In genomic region chr10:77097006-77097889, GRCm38 (mm10) we compare ENCODE assay signal across 12 mouse cellular contexts.
A peak's percentile ranks its signal among the peaks of the same experiment; 100 is the strongest.
DNase-seq lines count a peak whose midpoint lies in the region; ATAC-seq and TF ChIP-seq lines count a peak whose summit lies in the region.
"Had no signal": no experiment of that assay in that cellular context is flagged by ENCODE, and none has a peak within 500 bp of the region (broad histone marks: within the 10 kb centered on the region; RNA-seq: fewer than 3 reads in every experiment).

No protein-coding gene starts in this region.

- peaks cover 36% of the 10 kb centered on the region for H3K4me1 ChIP-seq in hindbrain, embryonic 10.5 days (replicated peaks)
- no peaks in the 10 kb centered on the region for H3K4me1 ChIP-seq in hindbrain, embryonic 14.5 days (replicated peaks; ENCODE audit: control insufficient read depth, insufficient read depth, low read length)
- peaks cover 10% of the 10 kb centered on the region; the same call in 1 of the 2 replicates for H3K4me1 ChIP-seq in lung, postnatal 0 days (ENCODE audit: insufficient read depth, low read depth, low read length)
- peaks cover 28% of the 10 kb centered on the region for H3K4me1 ChIP-seq in embryonic facial prominence, embryonic 10.5 days
- no peaks in the 10 kb centered on the region; the same call in 1 of the 2 replicates for H3K4me1 ChIP-seq in stomach, postnatal 0 days (replicated peaks; ENCODE audit: control insufficient read depth, insufficient read depth)

- DNase-seq in hindbrain, embryonic 10.5 days (ENCODE audit: low spot score) = no peak
- DNase-seq in hindbrain, embryonic 14.5 days (ENCODE audit: low spot score) = no peak
- peak; percentile 79 for DNase-seq in lung, postnatal 0 days (ENCODE audit: low spot score)
- no peak for DNase-seq in lung, postnatal 14 days
- no peak for DNase-seq in embryonic facial prominence, embryonic 10.5 days (ENCODE audit: low spot score)
- no peak for DNase-seq in stomach, postnatal 0 days (ENCODE audit: low spot score)
- no peak for DNase-seq in thymus, postnatal 25 days
- DNase-seq in cerebellum, postnatal 36 days = no peak
- DNase-seq: cerebellum, adult 11 months; kidney, postnatal 4 days had no signal

- no peak overlapping the region for H3K4me2 ChIP-seq in hindbrain, embryonic 14.5 days (replicated peaks)
- no peak overlapping the region for H3K4me2 ChIP-seq in lung, postnatal 0 days (replicated peaks; ENCODE audit: low read depth, low read length)
- no peak overlapping the region for H3K4me2 ChIP-seq in stomach, postnatal 0 days (replicated peaks; ENCODE audit: low read depth)
- H3K4me2 ChIP-seq: neural tube, embryonic 12.5 days had no signal

- H3K9ac ChIP-seq in hindbrain, embryonic 14.5 days = no peak overlapping the region
- H3K9ac ChIP-seq in lung, postnatal 0 days (replicated peaks; ENCODE audit: low read depth) = no peak overlapping the region
- no peak overlapping the region for H3K9ac ChIP-seq in stomach, postnatal 0 days (ENCODE audit: low read length)
- H3K9ac ChIP-seq: neural tube, embryonic 12.5 days had no signal

- H3K9me3 ChIP-seq in hindbrain, embryonic 10.5 days = peaks cover 10% of the 10 kb centered on the region
- peaks cover 7% of the 10 kb centered on the region; the same call in 1 of the 2 replicates for H3K9me3 ChIP-seq in hindbrain, embryonic 14.5 days (ENCODE audit: control insufficient read depth, low read length)
- no peaks in the 10 kb centered on the region for H3K9me3 ChIP-seq in lung, postnatal 0 days (ENCODE audit: low read length)
- H3K9me3 ChIP-seq in embryonic facial prominence, embryonic 10.5 days = peaks cover 12% of the 10 kb centered on the region; the same call in 1 of the 2 replicates
- no peaks in the 10 kb centered on the region; the same call in 1 of the 2 replicates for H3K9me3 ChIP-seq in stomach, postnatal 0 days (ENCODE audit: control insufficient read depth, low read length)

- no peaks in the 10 kb centered on the region for H3K27me3 ChIP-seq in hindbrain, embryonic 10.5 days (ENCODE audit: insufficient read depth, poor library complexity, severe bottlenecking)
- H3K27me3 ChIP-seq in hindbrain, embryonic 14.5 days (ENCODE audit: control insufficient read depth, insufficient read depth, low read length) = no peaks in the 10 kb centered on the region
- H3K27me3 ChIP-seq in lung, postnatal 0 days (replicated peaks; ENCODE audit: insufficient read depth, low read length) = no peaks in the 10 kb centered on the region
- no peaks in the 10 kb centered on the region for H3K27me3 ChIP-seq in embryonic facial prominence, embryonic 10.5 days (replicated peaks; ENCODE audit: low read depth, poor library complexity, severe bottlenecking)
- H3K27me3 ChIP-seq in stomach, postnatal 0 days (ENCODE audit: control insufficient read depth, insufficient read depth, low read length) = no peaks in the 10 kb centered on the region
- H3K27me3 ChIP-seq: neural tube, embryonic 12.5 days had no signal

- WGBS in hindbrain, embryonic 10.5 days = 66% methylated on average over 12 of the region's 12 CpGs
- WGBS in hindbrain, embryonic 14.5 days = 56% methylated on average over 12 of the region's 12 CpGs
- 48% methylated on average over 12 of the region's 12 CpGs for WGBS in lung, postnatal 0 days
- WGBS in embryonic facial prominence, embryonic 10.5 days = 69% methylated on average over 12 of the region's 12 CpGs
- 54% methylated on average over 12 of the region's 12 CpGs for WGBS in stomach, postnatal 0 days

- peaks cover 43% of the 10 kb centered on the region for H3K36me3 ChIP-seq in hindbrain, embryonic 10.5 days
- no peaks in the 10 kb centered on the region for H3K36me3 ChIP-seq in hindbrain, embryonic 14.5 days (replicated peaks; ENCODE audit: control insufficient read depth, insufficient read depth)
- no peaks in the 10 kb centered on the region for H3K36me3 ChIP-seq in lung, postnatal 0 days (ENCODE audit: insufficient read depth, low read length)
- H3K36me3 ChIP-seq in embryonic facial prominence, embryonic 10.5 days (replicated peaks) = peaks cover 43% of the 10 kb centered on the region
- no peaks in the 10 kb centered on the region for H3K36me3 ChIP-seq in stomach, postnatal 0 days (ENCODE audit: control insufficient read depth, insufficient read depth, low read length)

- no peak overlapping the region for H3K4me3 ChIP-seq in hindbrain, embryonic 10.5 days
- H3K4me3 ChIP-seq in hindbrain, embryonic 14.5 days (replicated peaks; ENCODE audit: low read length) = no peak overlapping the region
- no peak overlapping the region for H3K4me3 ChIP-seq in lung, postnatal 0 days (ENCODE audit: low read depth, low read length)
- H3K4me3 ChIP-seq in embryonic facial prominence, embryonic 10.5 days = no peak overlapping the region
- no peak overlapping the region for H3K4me3 ChIP-seq in stomach, postnatal 0 days (ENCODE audit: low read depth, low read length)
- H3K4me3 ChIP-seq: left cerebral cortex, adult 2 months; neural tube, embryonic 12.5 days had no signal

- no peak for TF ChIP-seq CTCF in lung, postnatal 0 days (IDR thresholded peaks at IDR 0.05)
- no peak for TF ChIP-seq CTCF in stomach, postnatal 0 days (IDR thresholded peaks at IDR 0.05; ENCODE audit: low read depth)

- H3K27ac ChIP-seq in hindbrain, embryonic 10.5 days = peak overlapping the region; percentile 57
- no peak overlapping the region for H3K27ac ChIP-seq in hindbrain, embryonic 14.5 days
- peak overlapping the region; percentile 33; the same call in 1 of the 2 replicates for H3K27ac ChIP-seq in lung, postnatal 0 days (ENCODE audit: low read length)
- H3K27ac ChIP-seq in embryonic facial prominence, embryonic 10.5 days (replicated peaks) = peak overlapping the region; percentile 26; the same call in 1 of the 2 replicates
- H3K27ac ChIP-seq in stomach, postnatal 0 days (replicated peaks) = peak overlapping the region; percentile 65; the same call in 1 of the 2 replicates
- H3K27ac ChIP-seq: left cerebral cortex, adult 2 months; neural tube, embryonic 12.5 days had no signal

- no peak for ATAC-seq in hindbrain, embryonic 14.5 days (ENCODE audit: low FRiP score)
- ATAC-seq in lung, postnatal 0 days = peak; percentile 74
- ATAC-seq in stomach, postnatal 0 days (ENCODE audit: low FRiP score, low TSS enrichment) = peak; percentile 19; the same call in 1 of the 2 replicates

- TF ChIP-seq EP300 in lung, postnatal 0 days (IDR thresholded peaks at IDR 0.05) = no peak
- no peak for TF ChIP-seq EP300 in stomach, postnatal 0 days (optimal IDR thresholded peaks at IDR 0.05)
